Mouse (Mus musculus): ENCODE results near the gene Trim62. TPM values are rescaled to one million over a fixed set of nuclear protein-coding genes. Genes with fewer than 3 reads are reported as not detected.

Gene Trim62
- polyA plus RNA-seq, 1 experiment from 2014 or later = 3.6 TPM

DNA sequence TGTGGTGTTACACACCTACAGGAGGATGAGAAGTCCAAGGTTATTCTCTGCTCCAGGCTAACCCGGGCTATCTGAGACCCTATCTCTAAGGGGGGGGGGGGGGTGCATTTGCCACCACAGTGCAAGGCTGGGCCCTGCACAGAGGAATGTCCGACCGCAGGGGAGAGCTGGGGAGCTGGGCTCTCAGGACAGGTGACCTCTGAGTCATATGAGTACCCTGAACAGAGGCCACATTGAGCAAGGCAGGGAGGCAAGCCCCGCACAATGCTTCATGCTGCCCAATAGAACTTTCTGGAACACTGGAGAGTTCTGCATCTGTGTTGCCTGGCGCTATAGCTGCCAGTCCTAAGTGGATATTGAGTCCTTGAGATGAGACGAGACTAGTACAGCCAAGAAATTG, 8.8 kb downstream of the Trim62 start:
- no peaks in the 10 kb centered on the region for H3K27me3 ChIP-seq (ENCODE audit: control insufficient read depth, insufficient read depth, low read length)
- WGBS = 73% methylated on average over 6 of the region's 6 CpGs
- no peak overlapping the region for H3K4me2 ChIP-seq (ENCODE audit: low read length)
- H3K36me3 ChIP-seq (ENCODE audit: control insufficient read depth, insufficient read depth, low read length) = no peaks in the 10 kb centered on the region
- H3K9ac ChIP-seq (ENCODE audit: low read length) = no peak overlapping the region
- no peak overlapping the region for H3K27ac ChIP-seq (replicated peaks in 1 of 2; ENCODE audit: control insufficient read depth in 1 of 2, insufficient read depth in 1 of 2, low read depth in 2 of 2, low read length in 2 of 2)
- no peaks in the 10 kb centered on the region for H3K9me3 ChIP-seq (ENCODE audit: control insufficient read depth, low read length)
- H3K4me1 ChIP-seq (ENCODE audit: control insufficient read depth in 2 of 2, insufficient read depth in 2 of 2, low read length in 2 of 2) = peaks cover 0 to 5% of the 10 kb centered on the region in 2 experiments; a peak in 2 of 4 replicates
- no peak for ATAC-seq (ENCODE audit: insufficient number of reproducible peaks, insufficient read depth, low FRiP score, low read depth)
- no peak overlapping the region for H3K4me3 ChIP-seq (ENCODE audit: control insufficient read depth in 1 of 2, insufficient read depth in 1 of 2, low read depth in 1 of 2, low read length in 2 of 2)

DNA sequence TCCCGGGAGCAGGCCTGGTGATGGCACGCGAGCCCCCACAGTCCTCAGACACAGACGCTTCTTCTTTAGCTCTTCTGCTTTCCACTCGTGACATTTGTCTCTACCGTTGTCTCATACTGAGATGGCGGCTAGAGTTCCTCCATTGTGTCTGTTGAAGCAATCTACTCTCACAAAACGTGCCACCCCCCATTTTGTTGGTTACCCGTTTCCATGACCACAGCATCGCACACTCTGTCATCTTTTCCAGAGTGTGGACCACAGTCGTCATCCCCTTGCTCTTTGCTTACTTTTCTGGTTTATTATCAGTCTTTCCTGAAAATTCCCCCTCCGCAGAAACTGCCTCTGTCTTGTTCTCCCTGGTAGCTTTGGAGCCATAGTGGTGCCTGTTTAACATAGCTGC, 10.7 kb downstream of the Trim62 start:
- 72% methylated on average over 12 of the region's 12 CpGs for WGBS
- no peaks in the 10 kb centered on the region for H3K9me3 ChIP-seq (ENCODE audit: control insufficient read depth, low read length)

DNA sequence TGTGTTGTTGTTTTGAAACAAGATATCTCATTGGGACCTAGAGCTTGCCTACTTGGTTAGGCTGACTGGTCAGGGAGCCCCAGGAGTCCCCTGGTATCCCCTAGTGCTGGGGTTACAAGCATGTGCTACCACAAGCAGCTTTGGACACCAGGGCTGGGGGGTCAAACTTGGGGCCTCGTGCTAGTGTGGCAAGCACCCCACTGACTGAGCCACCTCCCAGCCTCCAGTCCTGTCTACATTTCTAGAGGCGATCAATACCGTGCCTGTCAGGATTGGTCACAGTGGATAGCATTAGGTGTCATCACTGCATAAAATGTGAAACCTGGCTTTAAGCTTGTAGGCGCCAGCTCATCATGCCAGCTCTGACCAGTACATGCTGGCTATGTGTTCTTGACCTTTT, 12.5 kb downstream of the Trim62 start:
- Histone ChIP-seq H3K4me3 (ENCODE audit: control insufficient read depth in 1 of 2, insufficient read depth in 1 of 2, low read depth in 1 of 2, low read length in 2 of 2) (no peak overlapping the region), H3K9me3 (ENCODE audit: control insufficient read depth, low read length) (no peaks in the 10 kb centered on the region), H3K36me3 (ENCODE audit: control insufficient read depth, insufficient read depth, low read length) (0 out of 2 replicates have a peak, but pooled peaks cover 3% of the 10 kb centered on the region), H3K27ac (replicated peaks in 1 of 2; ENCODE audit: control insufficient read depth in 1 of 2, insufficient read depth in 1 of 2, low read depth in 2 of 2, low read length in 2 of 2) (no peak overlapping the region), H3K27me3 (ENCODE audit: control insufficient read depth, insufficient read depth, low read length) (no peaks in the 10 kb centered on the region), H3K4me2 (ENCODE audit: low read length) (no peak overlapping the region), H3K4me1 (ENCODE audit: control insufficient read depth in 2 of 2, insufficient read depth in 2 of 2, low read length in 2 of 2) (peaks cover 20 to 24% of the 10 kb centered on the region in 2 experiments), H3K9ac (ENCODE audit: low read length) (no peak overlapping the region)
- 88% methylated on average over 4 of the region's 4 CpGs for WGBS
- ATAC-seq (ENCODE audit: insufficient number of reproducible peaks, insufficient read depth, low FRiP score, low read depth) = no peak

More for the DNA sequence above, 10.7 kb downstream of the Trim62 start:
- Histone ChIP-seq H3K9ac (ENCODE audit: low read length) (no peak overlapping the region), H3K4me3 (ENCODE audit: control insufficient read depth in 1 of 2, insufficient read depth in 1 of 2, low read depth in 1 of 2, low read length in 2 of 2) (no peak overlapping the region), H3K27me3 (ENCODE audit: control insufficient read depth, insufficient read depth, low read length) (no peaks in the 10 kb centered on the region), H3K4me1 (ENCODE audit: control insufficient read depth in 2 of 2, insufficient read depth in 2 of 2, low read length in 2 of 2) (peaks cover 15 to 18% of the 10 kb centered on the region in 2 experiments), H3K36me3 (ENCODE audit: control insufficient read depth, insufficient read depth, low read length) (no peaks in the 10 kb centered on the region), H3K27ac (replicated peaks in 1 of 2; ENCODE audit: control insufficient read depth in 1 of 2, insufficient read depth in 1 of 2, low read depth in 2 of 2, low read length in 2 of 2) (no peak overlapping the region), H3K4me2 (ENCODE audit: low read length) (no peak overlapping the region)
- ATAC-seq (ENCODE audit: insufficient number of reproducible peaks, insufficient read depth, low FRiP score, low read depth) = no peak

DNA sequence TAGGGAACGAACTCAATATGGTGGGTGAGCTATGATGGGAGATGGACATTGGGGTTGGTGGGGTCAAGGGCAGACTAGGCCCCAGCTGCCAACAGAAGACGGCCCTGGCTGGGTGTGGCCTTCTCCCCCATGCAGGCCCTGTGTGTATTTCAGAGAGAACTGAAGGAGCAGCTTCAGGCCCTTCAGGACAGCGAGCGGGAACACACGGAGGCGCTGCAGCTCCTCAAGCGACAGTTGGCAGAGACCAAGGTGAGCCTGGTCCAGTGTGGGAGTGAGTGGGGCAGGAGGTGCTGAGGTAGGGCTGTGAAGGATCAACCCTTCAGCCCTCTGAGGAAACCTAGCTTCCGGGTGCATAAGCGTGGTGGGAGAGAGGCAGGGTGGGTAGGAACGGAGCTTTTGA, 13.3 kb downstream of the Trim62 start:
- Histone ChIP-seq H3K4me1 (ENCODE audit: control insufficient read depth in 2 of 2, insufficient read depth in 2 of 2, low read length in 2 of 2) (peaks cover 20 to 24% of the 10 kb centered on the region in 2 experiments), H3K9ac (ENCODE audit: low read length) (no peak overlapping the region), H3K36me3 (ENCODE audit: control insufficient read depth, insufficient read depth, low read length) (0 out of 2 replicates have a peak, but pooled peaks cover 4% of the 10 kb centered on the region), H3K4me3 (ENCODE audit: control insufficient read depth in 1 of 2, insufficient read depth in 1 of 2, low read depth in 1 of 2, low read length in 2 of 2) (no peak overlapping the region), H3K27ac (replicated peaks in 1 of 2; ENCODE audit: control insufficient read depth in 1 of 2, insufficient read depth in 1 of 2, low read depth in 2 of 2, low read length in 2 of 2) (no peak overlapping the region), H3K9me3 (ENCODE audit: control insufficient read depth, low read length) (no peaks in the 10 kb centered on the region), H3K27me3 (ENCODE audit: control insufficient read depth, insufficient read depth, low read length) (no peaks in the 10 kb centered on the region), H3K4me2 (ENCODE audit: low read length) (no peak overlapping the region)
- WGBS = 95% methylated on average over 10 of the region's 10 CpGs
- no peak for ATAC-seq (ENCODE audit: insufficient number of reproducible peaks, insufficient read depth, low FRiP score, low read depth)

DNA sequence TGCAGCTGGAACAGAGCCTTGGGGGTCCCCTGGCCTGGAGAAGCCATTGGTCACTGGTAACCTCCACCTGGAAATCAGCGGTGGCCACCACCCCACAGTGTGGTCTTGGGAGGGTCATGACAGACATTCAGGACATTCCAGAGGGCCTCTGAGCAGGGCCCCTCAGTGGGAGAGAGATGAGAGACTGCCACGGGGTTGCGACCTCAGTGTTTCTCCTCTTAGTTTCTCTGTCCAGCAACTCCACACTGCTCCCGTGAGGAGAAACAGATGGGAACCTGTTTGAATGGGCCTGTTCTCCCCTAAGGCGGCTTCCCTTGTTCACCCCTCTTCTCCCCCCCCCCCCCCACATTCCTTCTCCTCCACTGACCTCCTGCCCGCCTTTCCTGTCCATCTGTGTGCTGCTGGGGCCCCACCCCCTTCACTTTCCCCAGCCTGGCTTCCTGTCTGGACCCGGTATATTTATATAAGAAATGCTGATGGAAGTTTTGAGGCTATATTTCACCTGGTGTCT, 14.6 kb downstream of the Trim62 start:
- no peak overlapping the region for H3K4me3 ChIP-seq (ENCODE audit: control insufficient read depth in 1 of 2, insufficient read depth in 1 of 2, low read depth in 1 of 2, low read length in 2 of 2)
- WGBS = 8% methylated on average over 7 of the region's 7 CpGs
- peaks cover 9% of the 10 kb centered on the region; the same call in 1 of the 2 replicates for H3K36me3 ChIP-seq (ENCODE audit: control insufficient read depth, insufficient read depth, low read length)
- ATAC-seq (ENCODE audit: insufficient number of reproducible peaks, insufficient read depth, low FRiP score, low read depth) = peak; percentile 36; the same call in 1 of the 2 replicates
- H3K27me3 ChIP-seq (ENCODE audit: control insufficient read depth, insufficient read depth, low read length) = no peaks in the 10 kb centered on the region
- H3K9ac ChIP-seq (ENCODE audit: low read length) = no peak overlapping the region
- peaks cover 20 to 24% of the 10 kb centered on the region in 2 experiments for H3K4me1 ChIP-seq (ENCODE audit: control insufficient read depth in 2 of 2, insufficient read depth in 2 of 2, low read length in 2 of 2)
- H3K4me2 ChIP-seq (ENCODE audit: low read length) = no peak overlapping the region; the same call in 1 of the 2 replicates
- peak overlapping the region; percentile 56 to 66; a peak in 3 of 4 replicates for H3K27ac ChIP-seq (replicated peaks in 1 of 2; ENCODE audit: control insufficient read depth in 1 of 2, insufficient read depth in 1 of 2, low read depth in 2 of 2, low read length in 2 of 2)
- H3K9me3 ChIP-seq (ENCODE audit: control insufficient read depth, low read length) = no peaks in the 10 kb centered on the region

DNA sequence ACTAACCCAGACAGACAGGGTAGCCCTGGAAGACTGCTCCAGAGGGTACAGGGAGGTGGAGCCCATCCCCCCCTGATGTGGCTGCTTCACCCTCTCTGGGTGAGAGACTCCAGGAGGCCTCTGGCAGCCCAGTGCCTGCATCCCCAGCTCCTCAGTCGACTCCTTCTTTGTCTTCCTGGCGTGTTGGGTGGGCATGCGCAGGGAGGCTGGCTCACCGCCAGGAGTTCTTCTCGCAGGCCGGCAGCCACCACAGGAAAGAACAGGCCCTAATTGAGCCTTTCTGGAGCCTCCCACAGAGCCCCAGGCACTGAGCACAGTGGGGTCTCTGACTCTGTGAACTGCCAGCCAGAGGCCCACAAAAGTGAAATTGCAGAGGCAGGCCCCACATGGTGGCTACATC, 16.0 kb downstream of the Trim62 start:
- peaks cover 25 to 29% of the 10 kb centered on the region in 2 experiments for H3K4me1 ChIP-seq (ENCODE audit: control insufficient read depth in 2 of 2, insufficient read depth in 2 of 2, low read length in 2 of 2)
- peak overlapping the region; percentile 20; the same call in 1 of the 2 replicates for H3K4me2 ChIP-seq (ENCODE audit: low read length)
- H3K27me3 ChIP-seq (ENCODE audit: control insufficient read depth, insufficient read depth, low read length) = no peaks in the 10 kb centered on the region
- H3K27ac ChIP-seq (replicated peaks in 1 of 2; ENCODE audit: control insufficient read depth in 1 of 2, insufficient read depth in 1 of 2, low read depth in 2 of 2, low read length in 2 of 2) = peak overlapping the region; percentile 55 to 74
- H3K9me3 ChIP-seq (ENCODE audit: control insufficient read depth, low read length) = no peaks in the 10 kb centered on the region
- no peak overlapping the region for H3K4me3 ChIP-seq (ENCODE audit: control insufficient read depth in 1 of 2, insufficient read depth in 1 of 2, low read depth in 1 of 2, low read length in 2 of 2)
- WGBS = 0% methylated on average over 6 of the region's 6 CpGs
- peak; percentile 46; the same call in 1 of the 2 replicates for ATAC-seq (ENCODE audit: insufficient number of reproducible peaks, insufficient read depth, low FRiP score, low read depth)
- H3K9ac ChIP-seq (ENCODE audit: low read length) = peak overlapping the region; percentile 63
- H3K36me3 ChIP-seq (ENCODE audit: control insufficient read depth, insufficient read depth, low read length) = peaks cover 12% of the 10 kb centered on the region; the same call in 1 of the 2 replicates

DNA sequence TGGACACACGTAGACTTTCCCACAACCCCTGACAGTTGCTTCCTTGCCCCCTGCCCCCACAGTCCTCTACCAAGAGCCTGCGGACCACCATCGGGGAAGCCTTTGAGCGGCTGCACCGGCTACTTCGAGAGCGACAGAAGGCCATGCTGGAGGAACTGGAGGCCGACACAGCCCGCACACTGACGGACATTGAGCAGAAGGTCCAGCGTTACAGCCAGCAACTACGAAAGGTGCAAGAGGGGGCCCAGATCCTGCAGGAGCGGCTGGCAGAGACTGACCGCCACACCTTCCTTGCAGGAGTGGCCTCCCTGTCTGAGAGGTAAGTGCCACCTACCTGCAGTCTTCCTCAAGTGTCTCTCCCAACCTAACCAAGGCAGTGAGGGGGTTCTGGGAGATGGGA, 17.1 kb downstream of the Trim62 start:
- H3K4me2 ChIP-seq (ENCODE audit: low read length) = no peak overlapping the region
- H3K27ac ChIP-seq (replicated peaks in 1 of 2; ENCODE audit: control insufficient read depth in 1 of 2, insufficient read depth in 1 of 2, low read depth in 2 of 2, low read length in 2 of 2) = no peak overlapping the region
- H3K27me3 ChIP-seq (ENCODE audit: control insufficient read depth, insufficient read depth, low read length) = no peaks in the 10 kb centered on the region
- H3K4me1 ChIP-seq (ENCODE audit: control insufficient read depth in 2 of 2, insufficient read depth in 2 of 2, low read length in 2 of 2) = peaks cover 28 to 33% of the 10 kb centered on the region in 2 experiments
- no peak overlapping the region for H3K9ac ChIP-seq (ENCODE audit: low read length)
- no peaks in the 10 kb centered on the region for H3K9me3 ChIP-seq (ENCODE audit: control insufficient read depth, low read length)
- no peak overlapping the region for H3K4me3 ChIP-seq (ENCODE audit: control insufficient read depth in 1 of 2, insufficient read depth in 1 of 2, low read depth in 1 of 2, low read length in 2 of 2)
- H3K36me3 ChIP-seq (ENCODE audit: control insufficient read depth, insufficient read depth, low read length) = peaks cover 12% of the 10 kb centered on the region; the same call in 1 of the 2 replicates
- no peak for ATAC-seq (ENCODE audit: insufficient number of reproducible peaks, insufficient read depth, low FRiP score, low read depth)
- 79% methylated on average over 14 of the region's 14 CpGs for WGBS

DNA sequence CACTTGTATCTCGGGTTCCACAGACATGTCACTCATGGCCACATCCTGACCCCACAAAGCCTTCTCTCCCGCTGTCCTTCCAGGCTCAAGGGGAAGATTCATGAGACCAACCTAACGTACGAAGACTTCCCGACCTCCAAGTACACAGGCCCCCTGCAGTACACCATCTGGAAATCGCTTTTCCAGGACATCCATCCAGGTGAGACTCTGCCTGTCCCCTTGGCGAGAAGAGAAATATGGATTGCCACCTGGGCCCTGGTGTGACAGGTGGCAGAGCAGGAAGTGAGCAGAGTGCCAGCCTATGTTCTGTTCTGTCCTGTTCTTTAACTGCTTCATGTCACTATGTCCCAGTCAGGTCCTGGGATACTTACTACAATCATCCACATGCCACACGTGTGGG, 19.0 kb downstream of the Trim62 start:
- Histone ChIP-seq H3K27me3 (ENCODE audit: control insufficient read depth, insufficient read depth, low read length) (no peaks in the 10 kb centered on the region), H3K4me3 (ENCODE audit: control insufficient read depth in 1 of 2, insufficient read depth in 1 of 2, low read depth in 1 of 2, low read length in 2 of 2) (no peak overlapping the region), H3K9ac (ENCODE audit: low read length) (no peak overlapping the region), H3K27ac (replicated peaks in 1 of 2; ENCODE audit: control insufficient read depth in 1 of 2, insufficient read depth in 1 of 2, low read depth in 2 of 2, low read length in 2 of 2) (no peak overlapping the region), H3K4me1 (ENCODE audit: control insufficient read depth in 2 of 2, insufficient read depth in 2 of 2, low read length in 2 of 2) (peaks cover 28 to 33% of the 10 kb centered on the region in 2 experiments), H3K9me3 (ENCODE audit: control insufficient read depth, low read length) (no peaks in the 10 kb centered on the region), H3K36me3 (ENCODE audit: control insufficient read depth, insufficient read depth, low read length) (peaks cover 12% of the 10 kb centered on the region; the same call in 1 of the 2 replicates), H3K4me2 (ENCODE audit: low read length) (no peak overlapping the region)
- ATAC-seq (ENCODE audit: insufficient number of reproducible peaks, insufficient read depth, low FRiP score, low read depth) = no peak
- WGBS = 85% methylated on average over 8 of the region's 8 CpGs

Measured in heart, embryonic 14.5 days (tissue).